Mouse (Mus musculus) neural tube, embryonic 10.5 days (tissue): Measurements from ENCODE around the gene Ear14.
"Not testable (repeated sequence)": the region's sequence is repeated elsewhere in the genome, so short reads cannot be mapped to it uniquely, and the experiment has no call there.

Source experiments
- DNase-seq: peaks from one replicate; pipeline ENCODE4 v3.0.0-alpha.2; 2017; ENCODE audit warnings: low spot score; ENCODE audit errors: extremely low spot score

The Ear14 gene

DNA sequence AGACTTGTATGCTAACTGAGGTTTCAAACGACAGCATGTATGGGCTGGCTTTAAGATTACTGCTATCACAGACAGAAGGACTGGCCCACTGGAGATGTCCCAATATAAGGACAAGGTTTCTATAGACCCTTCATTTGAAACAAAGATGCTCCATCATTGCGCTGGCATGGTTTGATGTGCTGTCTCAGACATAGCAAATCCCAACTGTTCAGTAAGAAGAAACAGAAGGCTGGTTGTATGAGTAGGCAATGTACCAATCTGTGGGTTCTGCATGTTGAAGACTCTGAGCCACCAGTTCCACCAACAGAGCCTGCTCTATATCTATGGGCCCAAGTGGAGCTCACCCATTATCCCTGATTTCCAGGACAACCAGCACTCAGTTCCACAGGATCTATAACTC, at the start of gene Ear14:
Gene Ear14 (plus strand): TSS at position 277 of the 400 bp plus-strand sequence.
- no peak for DNase-seq

DNA sequence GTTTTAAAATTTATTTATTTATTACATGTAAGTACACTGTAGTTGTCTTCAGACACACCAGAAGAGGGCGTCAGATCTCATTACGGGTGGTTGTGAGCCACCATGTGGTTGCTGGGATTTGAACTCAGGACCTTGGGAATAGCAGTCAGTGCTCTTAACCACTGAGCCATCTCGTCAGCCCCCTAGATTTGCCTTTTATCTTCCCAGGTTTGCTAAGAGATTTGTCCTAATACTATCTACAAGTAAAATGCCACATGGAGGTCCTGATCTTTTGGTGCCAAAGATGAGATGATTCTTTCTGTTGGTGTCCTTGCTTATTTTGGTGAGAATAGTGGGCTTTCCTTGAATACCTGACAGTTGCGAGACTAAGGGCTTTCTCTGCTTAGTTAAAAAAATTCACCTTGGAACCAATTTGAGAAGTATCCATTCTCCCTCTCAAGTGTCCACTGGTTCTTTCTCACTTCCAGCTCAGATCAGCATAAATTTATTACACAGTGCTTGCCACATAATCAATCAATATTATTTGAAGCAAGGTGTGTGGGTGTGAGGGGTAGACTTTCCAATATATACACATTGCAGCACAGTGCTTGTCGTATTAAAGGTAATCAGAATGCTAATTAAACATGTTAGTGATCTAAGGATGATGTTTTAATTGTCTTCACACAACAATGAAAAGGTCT, 47.0 kb upstream of the Ear14 start:
- no peak for DNase-seq

DNA sequence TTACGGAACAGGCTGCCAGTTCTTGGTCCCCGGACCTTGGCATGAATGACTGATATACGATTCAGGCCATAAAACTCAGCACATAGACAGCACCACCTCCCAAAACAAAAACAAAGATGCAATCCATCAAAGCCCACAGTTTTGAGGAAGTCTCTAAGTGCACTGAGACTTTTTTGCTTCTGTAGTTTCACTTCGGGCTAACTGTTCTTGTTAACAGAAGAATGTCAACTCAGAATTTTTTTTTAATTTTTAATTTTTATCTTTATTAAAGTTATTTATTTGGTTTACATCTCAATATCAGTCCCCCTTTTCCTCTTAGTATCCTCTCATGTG, 46.5 kb upstream of the Ear14 start:
- DNase-seq = no peak

DNA sequence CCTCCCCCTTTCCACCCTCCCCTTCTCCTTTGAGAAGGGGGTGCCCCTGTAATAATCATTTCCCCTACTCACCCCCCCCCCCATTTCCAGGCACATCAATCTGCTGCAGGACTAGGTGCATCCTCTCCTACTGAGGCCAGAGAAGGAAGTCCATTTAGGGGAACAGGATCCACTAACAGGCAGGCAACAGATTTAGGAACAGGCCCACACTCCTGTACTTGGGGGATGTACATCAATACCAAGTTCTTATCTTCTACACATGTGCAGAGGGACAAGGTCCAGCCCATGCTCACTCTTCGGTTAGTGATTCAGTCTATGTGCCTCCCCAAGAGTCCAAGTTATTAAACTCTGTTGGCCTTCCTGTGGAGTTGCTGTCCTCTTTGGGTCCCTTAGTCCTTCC, 46.1 kb upstream of the Ear14 start:
- no peak for DNase-seq

DNA sequence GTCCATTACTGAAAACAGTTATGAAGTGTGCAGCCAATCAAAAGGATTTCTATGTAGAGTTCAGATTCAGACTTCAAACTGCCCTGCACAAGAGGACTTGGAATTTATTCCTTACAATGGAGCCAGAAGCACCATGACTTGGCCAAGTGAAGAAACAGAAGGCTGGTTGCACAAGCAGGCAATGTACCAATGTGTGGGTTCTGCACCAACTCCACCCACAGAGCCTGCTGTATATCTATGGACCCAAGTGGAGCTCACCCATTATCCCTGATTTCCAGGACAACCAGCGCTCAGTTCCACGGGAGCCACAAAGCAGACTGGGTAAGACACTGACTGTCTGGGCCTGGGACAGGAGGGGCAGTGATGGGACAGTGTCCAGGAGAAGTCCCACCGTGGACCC, 41.2 kb upstream of the Ear14 start, which contains the start of gene Rnase2b:
Gene Rnase2b (plus strand): TSS at position 285 of the 400 bp plus-strand sequence.
- not testable (repeated sequence) for DNase-seq

DNA sequence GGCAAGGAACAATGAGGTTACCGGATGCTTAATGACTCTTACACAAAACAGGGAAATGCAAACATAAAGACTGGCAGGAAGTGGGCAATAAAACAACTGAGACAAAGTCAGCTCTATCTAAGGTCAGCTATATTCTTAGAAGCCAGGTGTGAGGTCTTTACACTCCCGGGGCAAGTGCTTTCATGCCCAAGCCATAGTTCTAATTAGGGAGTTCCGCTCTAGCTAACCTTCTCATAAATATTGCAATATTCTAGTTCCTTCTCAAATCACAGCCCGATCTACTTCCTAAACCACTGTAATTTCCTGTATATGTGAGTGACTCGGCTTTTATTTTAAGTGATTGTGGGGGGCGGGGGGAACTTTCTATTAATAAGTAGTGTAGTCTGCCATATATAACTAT, 39.9 kb upstream of the Ear14 start:
- DNase-seq = not testable (repeated sequence)

DNA sequence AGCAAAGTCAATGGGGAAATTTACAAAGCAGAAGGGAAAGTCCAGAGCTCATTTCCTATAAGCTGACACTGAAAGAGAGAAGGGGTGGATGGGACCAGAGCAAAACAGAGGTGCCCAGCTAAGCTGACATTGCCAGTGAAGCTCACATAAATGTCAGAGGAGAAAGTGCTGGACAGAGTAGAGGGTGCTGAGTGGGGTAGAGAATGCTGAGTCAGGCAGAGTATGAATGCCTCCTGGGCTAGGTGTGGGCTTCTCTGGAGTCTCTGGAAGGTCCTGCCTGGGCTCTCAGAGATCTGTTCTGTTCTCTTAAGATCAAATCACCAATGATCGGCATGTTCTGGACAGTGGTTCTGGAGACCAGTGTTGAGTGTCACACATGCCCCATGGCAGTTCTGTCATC, 37.8 kb upstream of the Ear14 start:
- no peak for DNase-seq

DNA sequence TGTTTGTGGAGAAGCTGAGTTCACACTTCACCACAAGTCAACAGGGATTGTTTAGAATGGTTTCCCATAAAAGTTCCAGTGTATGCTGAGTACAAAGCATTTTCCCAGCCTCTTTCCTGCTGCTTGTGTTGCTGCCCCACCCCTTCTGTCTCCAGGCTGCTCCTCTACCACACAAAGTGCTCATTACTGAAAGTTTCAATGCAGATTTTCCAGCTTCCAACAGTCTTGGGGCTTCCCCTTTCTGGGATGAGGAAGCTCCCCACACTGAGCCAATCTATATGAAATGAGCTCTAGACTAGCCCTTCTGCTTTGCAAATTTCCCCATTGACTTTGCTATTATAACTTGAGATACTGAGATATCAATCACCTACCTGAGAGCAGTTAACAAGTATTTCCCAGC, 37.1 kb upstream of the Ear14 start:
- no peak for DNase-seq

DNA sequence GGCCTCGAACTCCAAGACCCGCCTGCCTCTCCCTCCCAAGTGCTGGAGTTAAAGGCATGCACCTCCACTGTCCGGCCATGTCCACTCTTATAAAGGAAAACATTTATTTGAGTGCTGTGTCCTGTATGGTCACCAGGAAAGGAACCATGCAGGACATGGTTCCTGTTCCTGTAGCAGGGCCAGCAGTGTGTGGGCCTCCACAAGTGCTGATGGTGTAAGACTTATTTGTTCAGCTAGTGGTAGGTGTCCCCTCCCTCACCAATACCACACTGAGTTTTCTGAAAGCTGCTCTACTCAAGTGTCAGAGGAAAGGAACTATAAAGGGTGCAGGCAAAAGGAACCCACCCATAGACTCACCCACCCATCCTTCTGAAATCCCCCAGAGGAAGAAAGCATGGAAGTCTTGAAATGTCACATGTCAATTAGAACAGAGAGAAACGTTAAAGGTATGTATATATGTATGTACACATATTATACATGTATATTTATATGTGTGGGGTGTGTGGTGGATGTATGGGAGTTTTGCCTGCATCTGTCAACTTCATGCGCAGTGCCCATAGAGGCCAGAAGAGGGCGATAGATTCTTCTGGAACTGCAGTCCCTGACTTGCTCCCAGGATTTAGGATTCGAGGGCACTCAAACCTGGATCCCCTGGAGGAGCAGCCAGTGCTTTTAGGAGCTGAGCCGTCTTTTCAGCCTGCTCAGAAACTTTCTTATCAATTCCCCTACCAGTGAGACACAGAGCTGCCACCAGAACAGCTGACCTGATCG, 30.9 kb upstream of the Ear14 start:
- DNase-seq = peak; percentile 66

DNA sequence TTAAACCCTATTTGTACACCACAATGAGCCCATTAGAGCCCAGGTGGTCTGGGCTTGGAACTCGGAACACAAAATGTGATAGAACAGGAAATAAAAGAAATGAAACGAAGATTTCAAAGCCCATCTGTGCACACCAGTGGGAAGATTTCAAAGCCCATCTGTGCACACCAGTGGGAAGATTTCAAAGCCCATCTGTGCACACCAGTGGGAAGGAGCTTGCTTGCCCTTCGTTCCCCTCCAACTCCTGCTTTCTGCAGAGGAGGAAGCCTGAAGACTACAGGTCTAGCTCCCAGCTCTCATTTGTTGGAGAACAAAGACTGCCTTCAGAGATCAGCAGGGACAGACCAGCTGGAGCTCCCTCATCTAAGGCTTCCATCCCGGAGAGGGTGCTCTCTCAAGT, 30.2 kb upstream of the Ear14 start:
- DNase-seq = not testable (repeated sequence)

DNA sequence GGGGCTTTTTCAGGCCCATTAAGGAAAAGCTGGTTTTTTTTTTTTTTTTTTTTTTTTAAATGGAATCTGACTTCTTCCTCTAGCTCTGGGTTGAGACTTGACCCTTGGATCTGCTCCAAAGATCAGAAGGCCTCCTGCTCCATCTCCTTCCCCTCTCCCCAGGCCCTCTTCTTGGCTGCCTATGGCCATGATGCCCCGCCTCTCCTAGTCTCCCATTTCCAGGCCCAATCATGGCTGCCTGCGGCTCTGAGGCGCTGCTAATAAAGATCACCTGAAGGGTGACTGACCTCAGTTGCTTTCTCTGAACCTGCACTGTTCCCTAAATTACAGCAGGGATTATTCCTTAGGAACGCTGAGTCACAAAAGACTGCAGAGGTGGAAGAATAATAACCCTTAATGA, 29.3 kb upstream of the Ear14 start:
- DNase-seq = no peak

DNA sequence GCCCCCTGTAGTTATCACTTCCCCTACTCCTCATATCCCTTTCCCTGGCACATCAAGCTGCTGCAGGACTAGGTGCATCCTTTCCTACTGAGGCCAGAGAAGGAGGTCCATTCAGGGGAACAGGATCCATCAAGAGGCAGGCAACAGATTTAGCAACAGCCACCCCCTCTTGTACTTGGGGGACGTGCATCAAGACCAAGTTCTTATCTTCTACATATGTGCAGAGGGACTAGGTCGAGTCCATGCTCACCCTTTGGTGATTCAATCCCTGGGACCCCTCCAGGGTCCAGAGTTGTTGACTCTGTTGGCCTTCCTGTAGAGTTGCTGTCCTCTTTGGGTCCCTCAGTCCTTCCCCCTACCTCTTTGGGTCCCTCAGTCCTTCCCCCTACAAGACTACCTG, 22.1 kb upstream of the Ear14 start:
- DNase-seq = not testable (repeated sequence)

DNA sequence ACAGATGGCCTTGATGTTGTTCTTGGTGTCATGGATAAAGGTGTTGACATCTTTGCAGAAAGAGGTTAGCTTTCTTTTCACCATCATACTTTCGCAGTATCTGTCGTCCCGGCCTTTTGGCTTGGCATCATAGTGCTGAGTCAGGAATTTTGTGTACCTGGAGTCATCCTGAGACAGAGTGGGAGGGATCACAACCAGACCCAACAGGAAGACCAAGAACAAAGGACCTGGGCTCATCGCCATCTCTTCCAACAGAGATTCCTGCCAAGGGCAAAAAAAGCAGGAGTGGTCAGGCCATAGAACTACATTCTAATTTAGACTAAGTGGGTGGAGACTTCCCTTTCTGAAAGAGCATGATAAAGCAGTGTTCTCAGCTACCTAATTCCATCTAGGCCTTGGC, 7.5 kb upstream of the Ear14 start:
- no peak for DNase-seq

DNA sequence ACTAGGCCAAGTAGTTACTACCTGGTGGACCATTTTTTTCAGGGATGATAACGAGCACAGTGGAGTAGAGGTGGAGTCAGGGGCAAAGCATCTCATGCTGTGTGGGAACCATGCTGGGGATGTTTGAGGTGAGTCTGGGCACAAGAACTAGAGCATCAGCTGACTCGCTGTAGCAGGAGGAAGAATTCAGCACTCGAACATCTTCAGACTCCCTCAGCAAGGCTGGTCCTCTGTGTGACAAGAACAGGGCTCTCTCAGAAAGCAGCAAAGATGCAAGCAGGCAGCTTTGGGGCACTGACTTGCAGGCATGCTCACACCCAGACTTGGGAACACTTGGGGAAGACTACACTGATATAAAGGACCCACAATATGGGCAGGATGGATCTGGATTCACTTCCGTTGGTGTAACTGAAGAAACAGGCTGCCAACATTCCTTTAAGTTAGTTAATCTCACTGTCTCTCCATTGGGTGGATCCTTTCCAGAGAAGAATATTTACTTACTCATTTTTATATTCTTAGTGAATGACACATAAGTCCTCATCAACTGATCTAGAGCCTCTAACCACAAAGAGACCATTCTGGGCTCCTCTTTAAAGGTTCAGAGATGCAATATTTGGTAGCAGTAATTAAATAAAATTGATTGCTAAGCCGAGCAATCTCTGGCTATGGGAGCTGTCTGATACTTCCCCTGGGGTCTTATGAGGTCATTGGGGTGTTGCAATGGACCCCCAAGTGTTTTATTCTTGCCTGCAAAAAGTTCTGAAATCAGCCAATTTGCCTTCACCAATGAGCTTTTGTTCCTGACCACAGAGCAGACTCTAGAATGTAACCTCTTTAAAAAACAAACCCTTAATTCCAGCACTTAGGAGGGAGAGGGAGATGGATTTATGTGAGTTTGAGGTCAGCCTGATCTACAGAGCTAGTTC, 3.8 kb upstream of the Ear14 start, which contains the start of gene Ang2:
Gene Ang2 (minus strand): TSS at position 51 of the 926 bp plus-strand sequence.
- no peak for DNase-seq

DNA sequence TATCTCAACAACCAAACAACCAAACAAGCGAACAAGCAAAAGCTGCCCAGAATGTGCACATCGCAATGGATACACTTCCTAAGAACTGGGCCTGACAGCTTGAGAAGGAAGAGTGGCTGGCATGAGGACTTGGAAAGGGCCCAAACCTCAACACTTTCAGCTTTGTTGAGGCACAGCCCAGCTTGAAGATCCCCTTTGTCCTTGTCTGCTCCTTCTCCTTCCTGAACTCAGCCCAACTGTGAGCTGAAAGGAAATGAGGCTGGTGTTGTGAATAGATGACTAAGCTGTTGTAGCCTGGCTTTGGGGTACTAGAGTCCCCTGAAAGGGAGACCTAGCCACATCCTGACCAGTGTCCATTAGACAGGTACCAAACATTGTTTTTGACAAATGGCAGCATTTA, 3.1 kb upstream of the Ear14 start:
- DNase-seq = no peak

DNA sequence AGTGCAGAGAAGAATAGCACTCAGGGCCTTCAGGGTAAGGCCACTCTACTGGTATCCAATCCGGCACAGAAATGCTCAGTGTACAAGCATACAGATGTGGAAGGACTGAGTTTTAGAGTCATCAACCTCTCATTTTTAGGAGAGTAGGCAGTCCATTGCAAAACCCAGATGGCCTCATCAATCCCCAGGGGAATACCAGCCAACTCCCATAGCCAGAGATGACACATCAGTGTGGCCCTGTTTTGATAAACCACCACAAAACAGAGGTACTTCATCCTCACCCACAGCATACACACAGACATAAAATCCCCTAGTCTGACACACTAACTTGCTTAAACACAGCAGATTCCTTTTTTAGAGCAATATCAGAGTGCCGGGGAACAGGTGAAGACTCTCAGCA, 2.7 kb upstream of the Ear14 start:
- DNase-seq = no peak

DNA sequence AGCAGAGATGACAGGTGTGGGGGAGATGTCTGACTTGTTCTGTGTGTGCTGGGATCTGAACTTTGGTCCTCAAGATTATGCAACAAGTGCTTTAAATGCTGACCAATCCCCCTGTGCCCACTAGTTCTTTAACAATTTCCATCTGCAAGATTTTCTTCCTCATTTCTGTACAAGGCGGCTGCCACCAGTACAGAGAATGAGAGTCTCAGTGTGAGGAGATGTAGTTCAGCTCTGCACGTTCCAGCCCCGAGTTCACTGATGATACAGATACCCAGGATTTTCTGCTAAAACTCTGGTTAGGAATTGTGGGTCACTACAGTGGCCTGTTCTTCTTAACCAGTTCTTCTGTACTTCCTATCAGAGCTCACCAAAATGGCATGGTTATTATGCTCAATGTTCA, 16.9 kb downstream of the Ear14 start:
- DNase-seq = not testable (repeated sequence)

DNA sequence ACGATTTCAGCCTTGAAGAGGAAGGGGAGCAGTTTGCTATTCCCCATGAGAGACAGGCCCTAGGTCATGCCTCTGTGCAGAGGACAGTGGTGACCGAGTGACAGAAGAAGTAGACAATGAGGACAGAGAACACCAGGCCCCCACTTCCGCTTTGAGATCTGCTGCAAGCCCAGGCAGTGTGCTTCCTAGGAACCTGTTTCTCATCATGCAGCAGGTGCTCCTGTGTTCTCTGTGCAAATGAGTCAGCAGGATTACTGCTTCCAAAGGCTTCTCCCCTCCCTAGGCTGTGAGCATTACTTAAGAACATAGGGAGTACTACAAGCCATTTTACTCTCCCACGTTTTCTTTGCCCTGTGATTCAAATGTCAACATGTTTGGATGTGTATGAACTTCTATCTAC, 26.5 kb downstream of the Ear14 start:
- not testable (repeated sequence) for DNase-seq

DNA sequence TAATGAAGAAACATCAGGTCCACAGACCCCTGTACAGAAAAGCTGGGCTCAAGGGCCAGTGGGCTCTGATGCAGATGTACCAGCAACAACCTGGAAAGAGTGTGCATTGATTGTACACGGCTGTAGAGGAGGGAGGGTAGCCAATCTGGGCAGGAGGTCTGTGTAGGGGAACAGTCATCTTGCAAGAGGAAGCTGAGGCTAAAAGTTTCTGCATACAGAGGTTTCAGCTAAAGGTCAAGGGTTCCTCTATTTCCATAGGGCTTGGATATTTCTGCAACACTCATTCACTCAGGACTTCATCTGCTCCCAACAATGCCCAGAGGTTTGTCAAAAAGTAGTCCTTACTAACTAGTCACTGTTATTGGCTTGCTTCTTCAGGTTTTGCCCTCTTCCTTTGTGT, 34.3 kb downstream of the Ear14 start:
- not testable (repeated sequence) for DNase-seq

DNA sequence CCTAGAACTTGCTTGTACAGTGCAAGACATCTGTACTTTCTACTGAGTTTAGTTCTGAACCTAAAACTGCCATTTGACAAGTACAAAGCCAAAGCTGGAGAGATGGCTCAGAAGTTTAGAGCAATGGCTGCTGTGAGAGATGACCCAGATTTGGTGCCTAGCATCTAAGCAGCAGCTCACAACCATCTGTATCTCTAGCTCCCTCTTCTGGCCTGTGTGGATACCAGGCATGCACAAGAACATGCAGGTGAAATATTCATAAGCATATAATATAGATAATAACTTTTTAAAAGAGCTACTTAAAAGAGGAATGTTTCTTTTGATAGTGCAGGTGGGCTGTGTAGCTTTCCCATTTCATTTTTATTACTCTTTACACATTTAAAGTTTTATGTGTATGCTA, 37.7 kb downstream of the Ear14 start:
- no peak for DNase-seq

DNA sequence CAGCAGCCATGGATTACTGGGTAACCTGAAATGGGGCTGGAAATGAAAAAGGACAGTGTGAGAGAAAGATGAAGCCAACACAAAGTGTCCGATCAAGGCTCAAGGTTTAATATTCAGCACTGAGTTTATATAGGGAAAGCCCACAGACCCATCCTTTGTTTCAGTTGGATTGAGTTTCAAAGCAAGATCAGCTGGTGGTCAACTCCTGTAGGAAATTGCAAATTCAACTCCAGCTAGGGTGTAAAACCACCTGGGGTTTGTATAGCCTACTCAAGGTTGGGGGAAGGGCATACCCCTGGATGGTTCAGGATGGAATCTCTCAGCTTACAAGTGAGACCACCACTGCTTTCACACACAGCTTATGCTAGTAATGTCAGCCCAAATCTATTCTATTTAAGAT, 44.5 kb downstream of the Ear14 start:
- DNase-seq = no peak

DNA sequence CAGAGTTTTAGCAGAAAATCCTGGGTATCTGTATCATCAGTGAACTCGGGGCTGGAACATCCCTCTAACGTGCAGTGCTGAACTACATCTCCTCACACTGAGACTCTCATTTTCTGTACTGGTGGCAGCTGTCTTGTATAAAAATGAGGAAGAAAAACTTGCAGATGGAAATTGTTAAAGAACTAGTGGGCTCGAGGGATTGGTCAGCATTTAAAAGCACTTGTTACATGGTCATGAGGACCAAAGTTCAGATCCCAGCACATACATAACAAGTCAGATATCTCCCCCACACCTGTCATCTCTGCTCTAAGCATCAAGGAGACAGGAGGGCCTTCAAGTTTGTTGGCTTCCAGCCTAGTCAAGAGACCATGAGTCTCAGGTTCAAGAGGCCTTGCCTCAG, 47.2 kb downstream of the Ear14 start:
- DNase-seq = no peak
